Mouse (Mus musculus): ENCODE data around the gene Rras.
A peak's percentile ranks its signal among the peaks of the same experiment; 100 is the strongest.

The Rras gene

GRCm38 (mm10) chr7:45017242-45018061 lies at the start of gene Rras:
Rras (plus strand) TSS chr7:45017961.
- peak; percentile 59 for DNase-seq

- DNase-seq = peak; percentile 78
These were observed 47.5 kb upstream of the Rras start for GRCm38 (mm10) chr7:44970231-44970691.

GRCm38 (mm10) chr7:44971142-44971541 lies 46.6 kb upstream of the Rras start:
- DNase-seq = no peak

GRCm38 (mm10) chr7:44973415-44974130 lies 44.2 kb upstream of the Rras start:
- no peak for DNase-seq

- peak; percentile 92 for DNase-seq
These were observed 43.2 kb upstream of the Rras start, which contains the start of gene Cpt1c for GRCm38 (mm10) chr7:44974383-44975116. Cpt1c (minus strand) TSS chr7:44974851.

- no peak for DNase-seq
These were observed 42.7 kb upstream of the Rras start for GRCm38 (mm10) chr7:44975117-44975419.

- DNase-seq = no peak
These were observed 39.5 kb upstream of the Rras start for GRCm38 (mm10) chr7:44978300-44978699.

- DNase-seq = no peak
These were observed 36.2 kb upstream of the Rras start for GRCm38 (mm10) chr7:44981539-44981938.

- DNase-seq = peak; percentile 86
These were observed 34.7 kb upstream of the Rras start for GRCm38 (mm10) chr7:44983085-44983484.

- no peak for DNase-seq
These were observed 33.6 kb upstream of the Rras start for GRCm38 (mm10) chr7:44983944-44984832.

- no peak for DNase-seq
These were observed 33.0 kb upstream of the Rras start for GRCm38 (mm10) chr7:44984833-44985164.

- peak; percentile 68 for DNase-seq
These were observed 32.1 kb upstream of the Rras start for GRCm38 (mm10) chr7:44985595-44986191.

- DNase-seq = peak; percentile 92
These were observed 31.4 kb upstream of the Rras start, which contains the start of gene Prmt1 for GRCm38 (mm10) chr7:44986192-44986878. Prmt1 (minus strand) TSS chr7:44986568.

- no peak for DNase-seq
These were observed 30.7 kb upstream of the Rras start for GRCm38 (mm10) chr7:44986879-44987718.

- DNase-seq = no peak
These were observed 21.1 kb upstream of the Rras start for GRCm38 (mm10) chr7:44996672-44997071.

- peak; percentile 95 for DNase-seq
These were observed 20.4 kb upstream of the Rras start, which contains the start of gene Irf3 for GRCm38 (mm10) chr7:44997231-44997939. Irf3 (plus strand) TSS chr7:44997648.

GRCm38 (mm10) chr7:44997940-44998428 lies 19.8 kb upstream of the Rras start:
- DNase-seq = no peak

- DNase-seq = peak; percentile 36
These were observed 19.2 kb upstream of the Rras start, which contains the start of gene Bcl2l12 for GRCm38 (mm10) chr7:44998501-44998955. Bcl2l12 (minus strand) TSS chr7:44998712.

- no peak for DNase-seq
These were observed 18.0 kb upstream of the Rras start for GRCm38 (mm10) chr7:44999753-45000152.
